Mouse (Mus musculus) kidney, embryonic 14.5 days (tissue): ENCODE results near the gene Cdca7l. TPM values are rescaled to one million over a fixed set of nuclear protein-coding genes. Genes with fewer than 3 reads are reported as not detected.
A peak's percentile ranks its signal among the peaks of the same experiment; 100 is the strongest.
"Not testable (repeated sequence)": the region's sequence is repeated elsewhere in the genome, so short reads cannot be mapped to it uniquely, and the experiment has no call there.

ENCODE experiments used
- ATAC-seq: fragments of 200-750 bp; cut with Nextera tagmentation; 2 replicates; pipeline ENCODE4 v1.8.0; 2017; ENCODE audit warnings: moderate number of reproducible peaks, mild to moderate bottlenecking, moderate TSS enrichment, moderate library complexity; ENCODE audit not compliant: low FRiP score, low TSS enrichment
- H3K27ac ChIP-seq: fragments of 300-500 bp; sonication (generic); 2 replicates; pipeline ENCODE4 v1.5.1; 2014; ENCODE audit warnings: low read depth, mild to moderate bottlenecking, low read length, moderate library complexity, mixed read lengths
- H3K27me3 ChIP-seq: fragments of 300-500 bp; sonication (generic); 2 replicates; pipeline ENCODE4 v1.6.1; 2014; ENCODE audit warnings: mild to moderate bottlenecking, low read length; ENCODE audit not compliant: control insufficient read depth, insufficient read depth
- H3K36me3 ChIP-seq: fragments of 300-500 bp; sonication (generic); 2 replicates; pipeline ENCODE4 v1.6.1; 2014; ENCODE audit warnings: low read length, mixed read lengths; ENCODE audit not compliant: control insufficient read depth, insufficient read depth
- H3K4me1 ChIP-seq: fragments of 300-500 bp; sonication (generic); 2 replicates; pipeline ENCODE4 v1.6.1; 2014; ENCODE audit warnings: low read length, mixed read lengths; ENCODE audit not compliant: control insufficient read depth, insufficient read depth
- H3K4me2 ChIP-seq: fragments of 300-500 bp; sonication (generic); replicated peaks from 2 replicates; pipeline ENCODE4 v1.6.1; 2014; ENCODE audit warnings: low read depth, mild to moderate bottlenecking, low read length
- H3K4me3 ChIP-seq: fragments of 300-500 bp; sonication (generic); 2 replicates; pipeline ENCODE4 v1.5.1; 2014; ENCODE audit warnings: mild to moderate bottlenecking, low read length
- H3K9ac ChIP-seq: fragments of 300-500 bp; sonication (generic); 2 replicates; pipeline ENCODE4 v1.6.1; 2014; ENCODE audit warnings: low read depth, mild to moderate bottlenecking, low read length, moderate library complexity
- H3K9me3 ChIP-seq: fragments of 300-500 bp; sonication (generic); 2 replicates; pipeline ENCODE4 v1.6.1; 2016; ENCODE audit warnings: low read length; ENCODE audit not compliant: control insufficient read depth
- WGBS: fragments of 180-500 bp; shearing (Covaris S2); extraction: QIAGEN DNeasy Blood & Tissue Kit; methylation state at CpG from one replicate; pipeline ENCODE4 v1.1.7; 2014; 5-methylcytosine and 5-hydroxymethylcytosine counted together
- polyA plus RNA-seq: library from polyadenylated mRNA; unstranded; fragments of >200 nt; fragmentation: Nextera tagmentation; extraction: Ambion mirVana; gene quantifications from 2 replicates; pipeline ENCODE4 v1.2.1, GENCODE M21; 2014

Cdca7l gene
- polyA plus RNA-seq, 1 experiment from 2014 or later, result 69.9 TPM

DNA sequence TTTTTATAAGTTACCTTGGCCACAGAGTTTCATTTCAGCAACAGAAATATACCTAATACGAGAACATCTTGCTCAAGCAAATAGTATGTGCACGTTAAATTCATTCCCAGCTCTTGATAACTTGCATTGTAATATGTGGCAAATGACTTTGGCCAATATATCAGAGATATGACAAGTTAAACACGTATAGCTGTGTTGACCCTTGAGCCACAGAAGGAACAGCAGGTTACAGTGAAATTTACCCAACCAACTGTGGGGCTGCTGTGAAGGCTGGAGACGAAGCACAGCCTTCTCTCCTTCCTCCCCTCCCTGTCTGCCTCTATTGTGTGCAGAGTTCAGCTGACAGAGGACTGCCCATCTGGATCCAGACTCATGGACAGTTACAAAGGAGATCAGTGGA lies 97.3 kb downstream of the Cdca7l start:
- WGBS, result 62% methylated on average over 1 of the region's 4 CpGs
- ATAC-seq, H3K9ac ChIP-seq, H3K36me3 ChIP-seq, H3K27ac ChIP-seq, H3K4me2 ChIP-seq, H3K27me3 ChIP-seq, H3K9me3 ChIP-seq, H3K4me3 ChIP-seq, H3K4me1 ChIP-seq: not testable (repeated sequence)

DNA sequence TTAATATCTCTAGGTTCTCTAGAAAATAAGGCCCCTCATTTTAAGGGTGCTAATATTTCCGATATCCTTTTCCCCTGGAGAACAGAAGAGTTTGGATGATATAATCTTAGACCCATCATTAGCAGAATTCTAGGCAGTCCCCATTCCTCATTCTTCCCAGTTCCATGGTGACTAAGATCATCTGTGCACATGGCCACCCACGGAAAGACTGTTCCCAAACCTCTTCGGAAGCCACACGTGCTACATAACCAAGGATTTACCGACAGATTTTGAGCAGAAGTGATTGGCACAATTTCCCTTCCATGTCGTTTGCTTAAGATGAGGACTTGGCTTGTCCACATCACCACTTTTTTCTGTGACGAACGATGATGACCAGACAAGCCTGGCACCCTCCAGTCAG lies 99.6 kb downstream of the Cdca7l start:
- Histone ChIP-seq H3K4me2 (no peak overlapping the region), H3K27ac (no peak overlapping the region), H3K4me1 (no peaks in the 10 kb centered on the region), H3K9ac (no peak overlapping the region), H3K27me3 (no peaks in the 10 kb centered on the region), H3K36me3 (no peaks in the 10 kb centered on the region), H3K4me3 (no peak overlapping the region), H3K9me3 (no peaks in the 10 kb centered on the region)
- ATAC-seq, result no peak
- WGBS, result 87% methylated on average over 8 of the region's 8 CpGs

DNA sequence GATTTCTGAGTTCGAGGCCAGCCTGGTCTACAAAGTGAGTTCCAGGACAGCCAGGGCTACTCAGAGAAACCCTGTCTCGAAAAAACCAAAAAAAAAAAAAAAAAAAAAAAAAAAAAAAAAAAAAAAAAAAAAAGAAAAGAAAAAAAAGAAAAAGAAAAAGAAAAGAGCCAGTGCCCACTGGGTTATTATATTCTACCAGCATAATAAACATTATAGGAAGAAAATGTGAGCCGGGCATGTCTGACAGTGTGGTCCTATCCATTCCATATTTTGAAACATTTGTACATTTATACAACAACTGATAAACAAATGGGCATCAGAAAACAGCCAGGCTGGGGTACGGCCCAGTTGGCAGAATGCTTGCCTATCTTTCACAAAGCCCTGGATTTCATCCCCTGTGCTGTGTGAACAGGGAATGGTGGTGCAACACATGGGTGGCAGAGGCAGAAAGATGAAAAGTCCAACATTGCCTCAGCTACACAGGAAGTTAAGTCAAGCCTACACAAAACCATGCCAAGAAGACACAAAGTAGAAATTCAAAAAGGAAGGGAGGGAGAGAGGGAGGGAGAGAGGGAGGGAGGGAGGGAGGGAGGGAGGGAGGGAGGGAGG lies 101.2 kb downstream of the Cdca7l start:
- H3K27me3 ChIP-seq, H3K4me2 ChIP-seq, H3K4me1 ChIP-seq, H3K4me3 ChIP-seq, H3K36me3 ChIP-seq, H3K9ac ChIP-seq, ATAC-seq, H3K27ac ChIP-seq, H3K9me3 ChIP-seq: not testable (repeated sequence)
- 88% methylated on average over 4 of the region's 4 CpGs for WGBS

DNA sequence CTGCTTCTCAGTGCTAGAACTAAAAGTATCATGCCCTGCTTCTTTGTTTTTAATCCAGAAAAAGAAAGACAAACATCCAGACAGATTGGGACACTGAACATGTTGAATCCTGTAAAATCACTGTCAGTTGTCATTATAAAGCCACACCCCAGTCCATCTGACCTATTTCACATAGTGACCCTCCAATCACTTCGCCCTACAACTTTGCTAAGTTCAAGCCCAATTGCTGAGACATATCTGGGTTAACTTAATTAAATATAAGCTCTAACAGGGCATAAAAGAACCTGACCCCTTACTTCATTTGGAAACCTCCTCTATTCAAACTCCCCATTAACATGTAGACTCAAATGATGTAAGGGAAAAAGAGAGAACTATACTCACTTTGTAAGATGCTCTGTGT lies 107.3 kb downstream of the Cdca7l start:
- 88% methylated on average over 1 of the region's 1 CpGs for WGBS
- no peaks in the 10 kb centered on the region for H3K36me3 ChIP-seq
- ATAC-seq, result no peak
- H3K9ac ChIP-seq, result no peak overlapping the region
- no peak overlapping the region for H3K4me3 ChIP-seq
- H3K9me3 ChIP-seq, result no peaks in the 10 kb centered on the region
- H3K4me1 ChIP-seq, result 0 out of 2 replicates have a peak, but pooled peaks cover 3% of the 10 kb centered on the region
- no peak overlapping the region for H3K27ac ChIP-seq
- H3K27me3 ChIP-seq, result no peaks in the 10 kb centered on the region
- H3K4me2 ChIP-seq, result no peak overlapping the region

DNA sequence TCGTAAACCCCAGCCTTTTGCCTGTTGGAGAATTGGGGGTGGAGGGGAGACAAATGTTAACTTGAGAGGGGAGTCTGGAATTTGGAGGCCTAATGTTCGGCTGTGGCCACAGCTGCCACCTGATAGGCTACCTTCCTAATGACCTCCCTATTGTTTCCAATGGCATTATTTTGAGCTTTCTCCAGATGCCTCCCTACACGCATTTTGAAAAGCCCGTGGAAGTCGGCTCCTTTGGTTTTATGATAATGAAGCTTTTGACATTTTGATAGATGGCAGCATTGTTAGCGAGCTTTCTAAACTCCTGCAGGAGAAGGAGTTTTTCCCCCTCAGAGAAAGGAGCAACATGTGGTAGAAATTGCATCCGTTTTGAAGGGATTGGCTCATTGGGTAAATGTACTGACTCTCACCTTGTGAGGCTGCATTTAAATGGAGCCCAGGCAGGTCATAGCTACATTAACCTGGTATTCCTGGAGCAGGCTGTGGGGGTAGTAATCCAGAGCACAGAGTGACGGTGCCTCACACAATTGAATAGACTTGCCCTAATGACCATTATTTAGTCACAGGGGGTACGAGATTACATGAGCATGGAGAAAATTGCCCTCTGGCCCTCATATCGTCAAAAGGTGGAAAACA lies 110.6 kb downstream of the Cdca7l start:
- Histone ChIP-seq H3K4me3 (no peak overlapping the region), H3K4me1 (0 out of 2 replicates have a peak, but pooled peaks cover 3% of the 10 kb centered on the region), H3K9me3 (no peaks in the 10 kb centered on the region), H3K4me2 (no peak overlapping the region), H3K36me3 (no peaks in the 10 kb centered on the region), H3K27ac (0 out of 2 replicates have a peak overlapping the region, but pooled peaks have one; percentile 11), H3K9ac (no peak overlapping the region), H3K27me3 (no peaks in the 10 kb centered on the region)
- ATAC-seq, result 0 out of 2 replicates have a peak, but pooled peaks have one; percentile 60
- 16% methylated on average over 10 of the region's 10 CpGs for WGBS

DNA sequence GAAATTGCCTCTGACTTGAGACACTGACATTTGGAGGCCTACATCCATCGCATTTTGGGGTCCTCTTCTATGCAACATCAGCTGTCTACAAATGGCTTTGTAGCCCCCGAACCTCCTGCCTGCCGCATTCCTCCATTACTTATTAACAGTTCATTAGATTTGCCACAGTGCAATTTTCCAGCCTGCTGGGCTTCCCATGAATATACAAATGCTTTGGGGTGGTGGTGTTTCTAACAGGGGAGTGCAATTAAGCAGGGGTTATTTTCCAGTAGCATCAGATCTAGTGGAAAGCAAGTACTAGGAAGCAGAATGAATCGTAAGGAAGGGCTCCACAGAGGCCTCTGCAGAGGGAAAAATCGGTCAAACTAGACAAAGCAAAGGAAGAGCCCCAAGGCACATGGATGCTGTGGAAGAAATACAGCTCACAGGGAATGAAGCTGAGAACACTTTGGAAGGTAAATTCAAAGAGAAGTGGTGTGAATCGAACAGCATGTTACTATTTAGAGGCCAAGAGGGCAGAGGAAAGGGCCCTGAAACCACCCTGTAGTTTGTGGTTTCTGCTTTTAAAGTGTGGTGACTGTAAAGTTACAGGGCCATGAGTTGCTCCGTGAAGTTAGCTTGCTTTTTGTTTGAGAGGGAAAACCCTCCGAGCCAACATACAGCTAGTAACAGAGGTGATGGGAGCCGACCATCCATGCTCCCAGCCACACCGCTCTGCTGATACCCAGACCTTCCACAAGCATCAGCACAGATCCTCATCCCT lies 111.9 kb downstream of the Cdca7l start:
- ATAC-seq, result peak; percentile 50; the same call in 1 of the 2 replicates
- Histone ChIP-seq H3K4me2 (no peak overlapping the region), H3K27ac (peak overlapping the region; percentile 27; the same call in 1 of the 2 replicates), H3K36me3 (no peaks in the 10 kb centered on the region), H3K4me3 (no peak overlapping the region), H3K27me3 (no peaks in the 10 kb centered on the region), H3K4me1 (0 out of 2 replicates have a peak, but pooled peaks cover 3% of the 10 kb centered on the region), H3K9ac (no peak overlapping the region), H3K9me3 (no peaks in the 10 kb centered on the region)
- 55% methylated on average over 10 of the region's 10 CpGs for WGBS
